Mouse (Mus musculus): ENCODE results near the gene Chst11.

DNA sequence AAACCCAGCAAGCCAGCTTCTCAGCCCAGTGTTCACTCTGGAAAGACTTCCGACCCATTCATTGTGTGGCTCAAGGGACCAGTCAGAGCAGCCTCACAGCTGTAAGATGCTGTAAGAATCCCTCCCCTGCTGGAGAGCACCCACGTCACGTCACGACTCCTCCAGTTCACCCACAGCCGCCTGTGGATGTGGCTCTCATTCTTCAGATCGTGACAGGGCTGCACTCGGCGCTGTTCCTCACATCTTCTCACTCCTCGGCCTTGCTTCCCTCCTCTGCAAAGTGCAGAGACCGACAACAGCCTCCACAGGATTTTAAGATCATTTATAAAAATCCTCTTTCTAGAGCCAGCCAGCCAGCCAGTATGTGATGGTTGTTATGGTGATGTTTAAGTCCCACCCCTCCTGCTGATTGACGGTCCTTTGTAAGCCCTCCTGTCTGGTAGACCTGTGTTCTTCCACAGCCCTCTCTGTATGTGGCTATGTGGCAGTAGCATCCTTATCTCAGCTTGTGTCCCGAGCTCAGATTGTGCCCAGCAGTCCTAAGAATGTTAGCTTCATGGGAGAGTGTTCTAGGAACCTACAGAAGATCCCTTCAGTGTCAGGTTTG is 64.0 kb downstream of the Chst11 start:
- no peak for TF ChIP-seq CTCF (IDR thresholded peaks at IDR 0.05; ENCODE audit: low read depth)
- no peak for TF ChIP-seq EP300 (IDR thresholded peaks at IDR 0.05; ENCODE audit: low read depth)
